Mouse (Mus musculus) neural tube, embryonic 12.5 days (tissue): ENCODE results near the gene Kit. TPM values are rescaled to one million over a fixed set of nuclear protein-coding genes. Genes with fewer than 3 reads are reported as not detected.

Source experiments
- ATAC-seq: fragments of 200-750 bp; cut with Nextera tagmentation; 2 replicates; pipeline ENCODE4 v1.8.0; 2017; ENCODE audit warnings: low read depth, mild to moderate bottlenecking, moderate TSS enrichment, moderate library complexity; ENCODE audit not compliant: low FRiP score
- H3K27ac ChIP-seq: fragments of 300-500 bp; sonication (generic); 2 replicates; pipeline ENCODE4 v1.5.1; 2016
- H3K27me3 ChIP-seq: fragments of 300-500 bp; sonication (generic); replicated peaks from 2 replicates; pipeline ENCODE4 v1.6.1; 2016; ENCODE audit warnings: mild to moderate bottlenecking
- H3K36me3 ChIP-seq: fragments of 300-500 bp; sonication (generic); 2 replicates; pipeline ENCODE4 v1.6.1; 2016; ENCODE audit warnings: mild to moderate bottlenecking
- H3K4me1 ChIP-seq: fragments of 300-500 bp; sonication (generic); 2 replicates; pipeline ENCODE4 v1.6.1; 2016
- H3K4me2 ChIP-seq: fragments of 300-500 bp; sonication (generic); replicated peaks from 2 replicates; pipeline ENCODE4 v1.6.1; 2016; ENCODE audit warnings: mild to moderate bottlenecking
- H3K4me3 ChIP-seq: fragments of 300-500 bp; sonication (generic); 2 replicates; pipeline ENCODE4 v1.5.1; 2016
- H3K9ac ChIP-seq: fragments of 300-500 bp; sonication (generic); 2 replicates; pipeline ENCODE4 v1.6.1; 2016; ENCODE audit warnings: mild to moderate bottlenecking
- H3K9me3 ChIP-seq: fragments of 300-500 bp; sonication (generic); 2 replicates; pipeline ENCODE4 v1.6.1; 2016; ENCODE audit warnings: mild to moderate bottlenecking
- WGBS: fragments of 180-500 bp; shearing (Covaris S2); methylation state at CpG from one replicate; pipeline ENCODE4 v1.1.7; 2016; 5-methylcytosine and 5-hydroxymethylcytosine counted together
- polyA plus RNA-seq: library from polyadenylated mRNA; unstranded; fragments of >200 nt; fragmentation: Nextera tagmentation; extraction: Ambion mirVana; gene quantifications from 2 replicates; pipeline ENCODE4 v1.2.1, GENCODE M21; 2016

The Kit gene
- polyA plus RNA-seq, 1 experiment from 2014 or later, result 34.3 TPM

- Histone ChIP-seq H3K4me2 (no peak overlapping the region), H3K4me1 (peaks cover 10% of the 10 kb centered on the region; the same call in 1 of the 2 replicates), H3K9me3 (no peaks in the 10 kb centered on the region), H3K9ac (no peak overlapping the region), H3K36me3 (no peaks in the 10 kb centered on the region), H3K27me3 (no peaks in the 10 kb centered on the region), H3K27ac (no peak overlapping the region), H3K4me3 (no peak overlapping the region)
- no peak for ATAC-seq
- WGBS, result 85% methylated on average over 10 of the region's 10 CpGs
Observed at GRCm38 (mm10) chr5:75595319-75595718, 20.6 kb downstream of the Kit start.

- Histone ChIP-seq H3K9ac (no peak overlapping the region), H3K4me3 (no peak overlapping the region), H3K27ac (no peak overlapping the region), H3K9me3 (no peaks in the 10 kb centered on the region), H3K4me1 (peaks cover 13% of the 10 kb centered on the region; the same call in 1 of the 2 replicates), H3K27me3 (no peaks in the 10 kb centered on the region), H3K4me2 (no peak overlapping the region), H3K36me3 (no peaks in the 10 kb centered on the region)
- ATAC-seq, result no peak
- WGBS, result 58% methylated on average over 14 of the region's 14 CpGs
Observed at GRCm38 (mm10) chr5:75596211-75596610, 21.5 kb downstream of the Kit start.

- no peaks in the 10 kb centered on the region for H3K36me3 ChIP-seq
- 79% methylated on average over 2 of the region's 2 CpGs for WGBS
- H3K4me1 ChIP-seq, result peaks cover 13% of the 10 kb centered on the region; the same call in 1 of the 2 replicates
Observed at GRCm38 (mm10) chr5:75597316-75597715, 22.6 kb downstream of the Kit start.

GRCm38 (mm10) chr5:75598491-75598890, 23.8 kb downstream of the Kit start:
- Histone ChIP-seq H3K27ac (no peak overlapping the region), H3K4me2 (no peak overlapping the region), H3K36me3 (no peaks in the 10 kb centered on the region), H3K4me1 (peaks cover 14% of the 10 kb centered on the region), H3K4me3 (no peak overlapping the region), H3K9me3 (no peaks in the 10 kb centered on the region), H3K27me3 (no peaks in the 10 kb centered on the region), H3K9ac (no peak overlapping the region)
- no peak for ATAC-seq
- 94% methylated on average over 13 of the region's 13 CpGs for WGBS

More at GRCm38 (mm10) chr5:75597316-75597715, 22.6 kb downstream of the Kit start:
- no peak overlapping the region for H3K4me3 ChIP-seq
- no peaks in the 10 kb centered on the region for H3K9me3 ChIP-seq
- H3K4me2 ChIP-seq, result no peak overlapping the region
- H3K27me3 ChIP-seq, result no peaks in the 10 kb centered on the region
- no peak for ATAC-seq
- no peak overlapping the region for H3K9ac ChIP-seq
- H3K27ac ChIP-seq, result no peak overlapping the region

- ATAC-seq, result no peak
- Histone ChIP-seq H3K9me3 (no peaks in the 10 kb centered on the region), H3K27me3 (no peaks in the 10 kb centered on the region), H3K4me2 (no peak overlapping the region), H3K4me1 (peaks cover 18% of the 10 kb centered on the region), H3K27ac (no peak overlapping the region), H3K4me3 (no peak overlapping the region), H3K36me3 (no peaks in the 10 kb centered on the region), H3K9ac (no peak overlapping the region)
- 33% methylated on average over 6 of the region's 6 CpGs for WGBS
Observed at GRCm38 (mm10) chr5:75599991-75600390, 25.3 kb downstream of the Kit start.

- no peak overlapping the region for H3K4me2 ChIP-seq
- WGBS, result 44% methylated on average over 9 of the region's 9 CpGs
- no peak overlapping the region for H3K9ac ChIP-seq
- H3K4me1 ChIP-seq, result peaks cover 13% of the 10 kb centered on the region
- no peaks in the 10 kb centered on the region for H3K27me3 ChIP-seq
- no peak for ATAC-seq
- H3K36me3 ChIP-seq, result peaks cover 4% of the 10 kb centered on the region
- H3K27ac ChIP-seq, result no peak overlapping the region
- no peak overlapping the region for H3K4me3 ChIP-seq
- no peaks in the 10 kb centered on the region for H3K9me3 ChIP-seq
Observed at GRCm38 (mm10) chr5:75604238-75604637, 29.5 kb downstream of the Kit start.

GRCm38 (mm10) chr5:75606898-75607297, 32.2 kb downstream of the Kit start:
- H3K36me3 ChIP-seq, result peaks cover 7% of the 10 kb centered on the region
- no peak overlapping the region for H3K4me3 ChIP-seq
- 82% methylated on average over 14 of the region's 14 CpGs for WGBS
- no peak overlapping the region for H3K27ac ChIP-seq
- no peaks in the 10 kb centered on the region for H3K9me3 ChIP-seq
- H3K27me3 ChIP-seq, result no peaks in the 10 kb centered on the region
- ATAC-seq, result no peak
- no peak overlapping the region for H3K9ac ChIP-seq
- H3K4me1 ChIP-seq, result peaks cover 5% of the 10 kb centered on the region
- H3K4me2 ChIP-seq, result no peak overlapping the region

GRCm38 (mm10) chr5:75607971-75608370, 33.3 kb downstream of the Kit start:
- ATAC-seq, result no peak
- WGBS, result 89% methylated on average over 12 of the region's 12 CpGs
- H3K27ac ChIP-seq, result no peak overlapping the region

GRCm38 (mm10) chr5:75612380-75612779, 37.7 kb downstream of the Kit start:
- Histone ChIP-seq H3K4me2 (no peak overlapping the region), H3K27ac (no peak overlapping the region), H3K4me3 (no peak overlapping the region), H3K36me3 (peaks cover 10% of the 10 kb centered on the region), H3K9me3 (no peaks in the 10 kb centered on the region), H3K27me3 (no peaks in the 10 kb centered on the region), H3K9ac (no peak overlapping the region), H3K4me1 (no peaks in the 10 kb centered on the region; the same call in 1 of the 2 replicates)
- peak; percentile 68 for ATAC-seq
- 23% methylated on average over 1 of the region's 1 CpGs for WGBS

More at GRCm38 (mm10) chr5:75607971-75608370, 33.3 kb downstream of the Kit start:
- no peak overlapping the region for H3K9ac ChIP-seq
- H3K4me1 ChIP-seq, result peaks cover 5% of the 10 kb centered on the region
- no peaks in the 10 kb centered on the region for H3K27me3 ChIP-seq
- H3K36me3 ChIP-seq, result peaks cover 7% of the 10 kb centered on the region
- no peak overlapping the region for H3K4me2 ChIP-seq
- H3K4me3 ChIP-seq, result no peak overlapping the region
- H3K9me3 ChIP-seq, result no peaks in the 10 kb centered on the region

GRCm38 (mm10) chr5:75612926-75613325, 38.2 kb downstream of the Kit start:
- Histone ChIP-seq H3K27me3 (no peaks in the 10 kb centered on the region), H3K4me1 (no peaks in the 10 kb centered on the region; the same call in 1 of the 2 replicates), H3K36me3 (peaks cover 10% of the 10 kb centered on the region), H3K4me3 (no peak overlapping the region), H3K4me2 (no peak overlapping the region), H3K27ac (no peak overlapping the region; the same call in 1 of the 2 replicates), H3K9me3 (no peaks in the 10 kb centered on the region), H3K9ac (no peak overlapping the region)
- no peak for ATAC-seq
- WGBS, result 97% methylated on average over 4 of the region's 4 CpGs

GRCm38 (mm10) chr5:75615000-75615571, 40.4 kb downstream of the Kit start:
- Histone ChIP-seq H3K4me2 (no peak overlapping the region), H3K4me1 (no peaks in the 10 kb centered on the region; the same call in 1 of the 2 replicates), H3K27me3 (no peaks in the 10 kb centered on the region), H3K9ac (no peak overlapping the region), H3K4me3 (no peak overlapping the region), H3K36me3 (peaks cover 3% of the 10 kb centered on the region; the same call in 1 of the 2 replicates), H3K27ac (no peak overlapping the region), H3K9me3 (no peaks in the 10 kb centered on the region)
- no peak for ATAC-seq
- 88% methylated on average over 11 of the region's 11 CpGs for WGBS

- peaks cover 3% of the 10 kb centered on the region; the same call in 1 of the 2 replicates for H3K36me3 ChIP-seq
- no peak for ATAC-seq
- no peaks in the 10 kb centered on the region; the same call in 1 of the 2 replicates for H3K4me1 ChIP-seq
- H3K9me3 ChIP-seq, result no peaks in the 10 kb centered on the region
- H3K27ac ChIP-seq, result no peak overlapping the region
- no peaks in the 10 kb centered on the region for H3K27me3 ChIP-seq
- H3K4me2 ChIP-seq, result no peak overlapping the region
- no peak overlapping the region for H3K9ac ChIP-seq
- no peak overlapping the region for H3K4me3 ChIP-seq
- 89% methylated on average over 8 of the region's 8 CpGs for WGBS
Observed at GRCm38 (mm10) chr5:75615624-75616023, 40.9 kb downstream of the Kit start.

- no peak overlapping the region for H3K9ac ChIP-seq
- no peaks in the 10 kb centered on the region for H3K9me3 ChIP-seq
- H3K4me1 ChIP-seq, result no peaks in the 10 kb centered on the region
- 92% methylated on average over 4 of the region's 4 CpGs for WGBS
- H3K36me3 ChIP-seq, result peaks cover 11% of the 10 kb centered on the region
- no peak for ATAC-seq
- H3K27me3 ChIP-seq, result no peaks in the 10 kb centered on the region
- no peak overlapping the region for H3K27ac ChIP-seq
- no peak overlapping the region for H3K4me3 ChIP-seq
- no peak overlapping the region for H3K4me2 ChIP-seq
Observed at GRCm38 (mm10) chr5:75622401-75622800, 47.7 kb downstream of the Kit start.
